ENCODE assay signal across 34 mouse cellular contexts in genomic region chr4:102498920-102499316, GRCm38 (mm10).
DNase-seq lines count a peak whose midpoint lies in the region; ATAC-seq and TF ChIP-seq lines count a peak whose summit lies in the region.
"Had no signal": no experiment of that assay in that cellular context is flagged by ENCODE, and none has a peak within 500 bp of the region (broad histone marks: within the 10 kb centered on the region; RNA-seq: fewer than 3 reads in every experiment).

No protein-coding gene starts in this region.

- 95% methylated on average over 1 of the region's 1 CpGs for WGBS in forebrain, postnatal 0 days

- TF ChIP-seq CTCF in forebrain, postnatal 0 days (IDR thresholded peaks at IDR 0.05; ENCODE audit: low read depth): no peak

- H3K9ac ChIP-seq in forebrain, postnatal 0 days: no peak overlapping the region
- H3K9ac ChIP-seq: embryonic facial prominence, embryonic 15.5 days; forebrain, embryonic 13.5 days; heart, embryonic 12.5 days; hindbrain, embryonic 15.5 days; intestine, embryonic 15.5 days; liver, embryonic 13.5 days; stomach, embryonic 15.5 days had no signal

- H3K4me3 ChIP-seq in forebrain, postnatal 0 days (ENCODE audit: low read depth, low read length): no peak overlapping the region
- H3K4me3 ChIP-seq: embryonic facial prominence, embryonic 10.5 days; embryonic facial prominence, embryonic 15.5 days; forebrain, embryonic 13.5 days; heart, adult 2 months; heart, embryonic 12.5 days; hindbrain, embryonic 10.5 days; hindbrain, embryonic 15.5 days; intestine, embryonic 15.5 days; liver, embryonic 13.5 days; stomach, embryonic 15.5 days had no signal

- peaks cover 8% of the 10 kb centered on the region; the same call in 1 of the 2 replicates for H3K4me1 ChIP-seq in forebrain, postnatal 0 days (ENCODE audit: insufficient read depth)
- H3K4me1 ChIP-seq: forebrain, embryonic 13.5 days; hindbrain, embryonic 10.5 days; intestine, embryonic 15.5 days; liver, embryonic 13.5 days; stomach, embryonic 15.5 days had no signal

- no peaks in the 10 kb centered on the region for H3K27me3 ChIP-seq in forebrain, postnatal 0 days (ENCODE audit: insufficient read depth, low read length)
- H3K27me3 ChIP-seq: embryonic facial prominence, embryonic 15.5 days; forebrain, embryonic 13.5 days; heart, embryonic 12.5 days; hindbrain, embryonic 15.5 days; intestine, embryonic 15.5 days; liver, embryonic 13.5 days; Patski; stomach, embryonic 15.5 days had no signal

- no peaks in the 10 kb centered on the region for H3K9me3 ChIP-seq in forebrain, postnatal 0 days (ENCODE audit: low read length)
- H3K9me3 ChIP-seq: embryonic facial prominence, embryonic 10.5 days; embryonic facial prominence, embryonic 15.5 days; forebrain, embryonic 13.5 days; heart, embryonic 12.5 days; hindbrain, embryonic 10.5 days; hindbrain, embryonic 15.5 days; intestine, embryonic 15.5 days; liver, embryonic 13.5 days; stomach, embryonic 15.5 days had no signal

- H3K27ac ChIP-seq in forebrain, postnatal 0 days (ENCODE audit: low read depth, low read length): no peak overlapping the region
- H3K27ac ChIP-seq: embryonic facial prominence, embryonic 10.5 days; embryonic facial prominence, embryonic 15.5 days; forebrain, embryonic 13.5 days; heart, adult 2 months; hindbrain, embryonic 10.5 days; hindbrain, embryonic 15.5 days; intestine, embryonic 15.5 days; kidney, postnatal 0 days; liver, embryonic 13.5 days; stomach, embryonic 15.5 days had no signal

- no peaks in the 10 kb centered on the region for H3K36me3 ChIP-seq in forebrain, postnatal 0 days (ENCODE audit: insufficient read depth)
- H3K36me3 ChIP-seq: embryonic facial prominence, embryonic 10.5 days; embryonic facial prominence, embryonic 15.5 days; G1E; hindbrain, embryonic 10.5 days; hindbrain, embryonic 15.5 days; intestine, embryonic 15.5 days; liver, embryonic 13.5 days; stomach, embryonic 15.5 days had no signal

- H3K4me2 ChIP-seq in forebrain, postnatal 0 days (ENCODE audit: low read depth): no peak overlapping the region
- H3K4me2 ChIP-seq: embryonic facial prominence, embryonic 15.5 days; forebrain, embryonic 13.5 days; heart, embryonic 12.5 days; hindbrain, embryonic 15.5 days; intestine, embryonic 15.5 days; liver, embryonic 13.5 days; midbrain, embryonic 11.5 days; stomach, embryonic 15.5 days had no signal

- peak; percentile 58 for ATAC-seq in common myeloid progenitor, adult 5-6 weeks (replicated peaks; ENCODE audit: low read depth, poor library complexity, severe bottlenecking)
- peak; percentile 75 for ATAC-seq in megakaryocyte, adult 5-6 weeks (ENCODE audit: poor library complexity, severe bottlenecking)
- 0 out of 2 replicates have a peak, but pooled peaks have one; percentile 31 for ATAC-seq in neutrophil, adult 5-6 weeks (ENCODE audit: extremely low read depth, insufficient number of reproducible peaks, low FRiP score, poor library complexity, severe bottlenecking)
- ATAC-seq in forebrain, postnatal 0 days: no peak
- ATAC-seq: forebrain, embryonic 13.5 days; intestine, embryonic 15.5 days; lung, postnatal 0 days; midbrain, embryonic 16.5 days; Patski had no signal

- DNase-seq in 416B (ENCODE audit: low read depth): peak; percentile 90
- no peak for DNase-seq in adrenal gland, postnatal 14 days
- no peak for DNase-seq in frontal cortex, postnatal 36 days (ENCODE audit: low spot score in 2 of 2)
- DNase-seq in forebrain, postnatal 0 days: no peak
- DNase-seq: adrenal gland, postnatal 10 days; B cell, adult 2 months; cerebellum, adult 11 months; cerebellum, adult 9-10 months; cerebellum, postnatal 36 days; gastrocnemius, postnatal 25 days; heart, adult 2 months; kidney, adult 2 months; kidney, postnatal 4 days; left cerebral cortex, postnatal 4 days; liver, embryonic 13.5 days; lung, adult 18-20 months; right cerebral cortex, postnatal 25 days had no signal
